Mouse (Mus musculus): ENCODE results near the gene Pdk4. TPM values are rescaled to one million over a fixed set of nuclear protein-coding genes. Genes with fewer than 3 reads are reported as not detected.

Pdk4 gene
- polyA plus RNA-seq, 1 experiment from 2014 or later, result 1.6 TPM

DNA sequence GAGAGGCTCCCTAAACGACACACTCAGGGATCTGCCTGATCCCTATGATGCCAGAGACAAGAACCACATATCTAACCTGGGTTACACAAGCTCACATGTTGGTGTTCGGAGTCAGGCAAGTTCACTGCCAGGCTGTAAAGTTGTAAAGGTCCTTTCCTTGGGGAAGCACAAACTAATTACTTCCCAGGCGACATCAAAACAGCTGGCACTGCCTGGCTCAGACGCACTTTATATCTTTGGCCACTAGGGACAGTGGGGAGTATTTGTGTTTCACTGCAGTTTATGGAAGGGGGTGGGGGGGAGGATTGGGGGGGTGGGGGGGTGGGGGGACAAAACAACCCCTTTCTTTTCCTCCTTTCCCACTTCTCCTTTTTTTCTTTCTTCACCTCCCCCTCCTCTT lies 58.4 kb downstream of the Pdk4 start:
- Histone ChIP-seq H3K27ac (ENCODE audit: low read length) (no peak overlapping the region), H3K9me3 (replicated peaks; ENCODE audit: control insufficient read depth, low read length, poor library complexity, severe bottlenecking) (no peaks in the 10 kb centered on the region), H3K4me2 (ENCODE audit: low read length) (no peak overlapping the region), H3K4me3 (ENCODE audit: low read depth, low read length) (no peak overlapping the region), H3K9ac (ENCODE audit: low read depth, low read length) (no peak overlapping the region), H3K36me3 (ENCODE audit: control insufficient read depth, insufficient read depth, low read length) (no peaks in the 10 kb centered on the region), H3K4me1 (ENCODE audit: control insufficient read depth, insufficient read depth, low read length) (no peaks in the 10 kb centered on the region), H3K27me3 (ENCODE audit: control insufficient read depth, insufficient read depth, low read depth, low read length) (no peaks in the 10 kb centered on the region)
- WGBS, result 38% methylated on average over 4 of the region's 4 CpGs
- no peak for ATAC-seq

DNA sequence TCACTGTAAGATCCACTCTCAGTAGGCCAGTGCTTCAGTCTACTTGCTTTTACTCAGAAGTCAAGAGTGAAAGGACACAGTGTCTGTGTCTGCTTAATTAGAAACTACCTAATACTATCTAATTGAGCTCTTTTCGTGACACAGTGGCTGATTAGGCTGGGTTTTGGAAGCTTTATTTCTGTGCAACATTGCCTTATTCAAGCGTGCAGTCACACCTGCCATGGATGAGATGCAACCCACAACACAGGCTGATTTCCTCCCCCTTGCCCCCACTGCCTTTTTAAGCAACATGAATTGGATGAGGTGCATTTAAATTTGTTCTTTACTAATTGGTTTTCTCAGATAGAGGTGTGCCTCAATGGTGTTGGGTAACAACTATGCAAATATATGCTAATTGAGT lies 62.2 kb downstream of the Pdk4 start:
- no peaks in the 10 kb centered on the region for H3K4me1 ChIP-seq (ENCODE audit: control insufficient read depth, insufficient read depth, low read length)
- H3K27me3 ChIP-seq (ENCODE audit: control insufficient read depth, insufficient read depth, low read depth, low read length), result no peaks in the 10 kb centered on the region
- H3K4me3 ChIP-seq (ENCODE audit: low read depth, low read length), result no peak overlapping the region
- 71% methylated on average over 2 of the region's 2 CpGs for WGBS
- H3K9me3 ChIP-seq (replicated peaks; ENCODE audit: control insufficient read depth, low read length, poor library complexity, severe bottlenecking), result no peaks in the 10 kb centered on the region
- H3K36me3 ChIP-seq (ENCODE audit: control insufficient read depth, insufficient read depth, low read length), result no peaks in the 10 kb centered on the region
- H3K27ac ChIP-seq (ENCODE audit: low read length), result no peak overlapping the region
- H3K9ac ChIP-seq (ENCODE audit: low read depth, low read length), result no peak overlapping the region
- no peak overlapping the region for H3K4me2 ChIP-seq (ENCODE audit: low read length)
- no peak for ATAC-seq

Other genes with a start within 250 kb of the Pdk4 start
- gene Pon3, start 240.0 kb downstream of the Pdk4 start, polyA plus RNA-seq (2015; fragmentation: Nextera tagmentation; extraction: Ambion mirVana), result 3.6 and 4.0 TPM in 2 replicates
- gene Pon2, start 197.9 kb downstream of the Pdk4 start, polyA plus RNA-seq (2015; fragmentation: Nextera tagmentation; extraction: Ambion mirVana), result 25.7 and 27.7 TPM in 2 replicates
- 17.9 and 20.6 TPM in 2 replicates for gene Asb4, start 112.9 kb downstream of the Pdk4 start, polyA plus RNA-seq (2015; fragmentation: Nextera tagmentation; extraction: Ambion mirVana)
- 27.1 and 43.1 TPM in 2 replicates for gene Dync1i1, start 229.3 kb upstream of the Pdk4 start, polyA plus RNA-seq (2015; fragmentation: Nextera tagmentation; extraction: Ambion mirVana)

All from midbrain, embryonic 16.5 days (tissue).